Mouse (Mus musculus) intestine, embryonic 16.5 days (tissue): Measurements from ENCODE around the gene Pdzd7. TPM values are rescaled to one million over a fixed set of nuclear protein-coding genes. Genes with fewer than 3 reads are reported as not detected.

Experiments
- ATAC-seq: fragments of 200-750 bp; cut with Nextera tagmentation; 2 replicates; pipeline ENCODE4 v1.8.0; 2017; ENCODE audit warnings: moderate TSS enrichment, moderate library complexity
- H3K27ac ChIP-seq: fragments of 300-500 bp; sonication (generic); 2 replicates; pipeline ENCODE4 v1.5.1; 2014; ENCODE audit warnings: mild to moderate bottlenecking, low read length
- H3K27me3 ChIP-seq: fragments of 300-500 bp; sonication (generic); replicated peaks from 2 replicates; pipeline ENCODE4 v1.6.1; 2014; ENCODE audit warnings: low read length, control low read depth, mixed read lengths; ENCODE audit not compliant: control insufficient read depth, insufficient read depth
- H3K36me3 ChIP-seq: fragments of 300-500 bp; sonication (generic); 2 replicates; pipeline ENCODE4 v1.6.1; 2014; ENCODE audit warnings: low read length, control low read depth; ENCODE audit not compliant: control insufficient read depth, insufficient read depth
- H3K4me1 ChIP-seq: fragments of 300-500 bp; sonication (generic); 2 replicates; pipeline ENCODE4 v1.6.1; 2014; ENCODE audit warnings: low read length, control low read depth, mixed read lengths; ENCODE audit not compliant: control insufficient read depth, insufficient read depth
- H3K4me2 ChIP-seq: fragments of 300-500 bp; sonication (generic); 2 replicates; pipeline ENCODE4 v1.6.1; 2014; ENCODE audit warnings: low read depth, low read length, control low read depth
- H3K4me3 ChIP-seq: fragments of 300-500 bp; sonication (generic); 2 replicates; pipeline ENCODE4 v1.5.1; 2014; ENCODE audit warnings: mild to moderate bottlenecking, low read length
- H3K9ac ChIP-seq: fragments of 300-500 bp; sonication (generic); 2 replicates; pipeline ENCODE4 v1.6.1; 2014; ENCODE audit warnings: low read depth, low read length
- H3K9me3 ChIP-seq: fragments of 300-500 bp; sonication (generic); 2 replicates; pipeline ENCODE4 v1.6.1; 2016; ENCODE audit warnings: low read length, control low read depth; ENCODE audit not compliant: control insufficient read depth
- WGBS: fragments of 180-500 bp; shearing (Covaris S2); extraction: QIAGEN DNeasy Blood & Tissue Kit; methylation state at CpG from one replicate; pipeline ENCODE4 v1.1.7; 2014; 5-methylcytosine and 5-hydroxymethylcytosine counted together
- polyA plus RNA-seq: library from polyadenylated mRNA; unstranded; fragments of >200 nt; fragmentation: Nextera tagmentation; extraction: Ambion mirVana; gene quantifications from 2 replicates; pipeline ENCODE4 v1.2.1, GENCODE M21; 2015

Pdzd7 gene
- polyA plus RNA-seq, 1 experiment from 2014 or later = 0.43 TPM

- ATAC-seq = no peak
- no peak overlapping the region for H3K4me3 ChIP-seq
- no peaks in the 10 kb centered on the region for H3K9me3 ChIP-seq
- H3K27ac ChIP-seq = no peak overlapping the region
- H3K4me2 ChIP-seq = no peak overlapping the region
- H3K9ac ChIP-seq = no peak overlapping the region
- peaks cover 17% of the 10 kb centered on the region; the same call in 1 of the 2 replicates for H3K27me3 ChIP-seq
- 39% methylated on average over 16 of the region's 16 CpGs for WGBS
- no peaks in the 10 kb centered on the region for H3K36me3 ChIP-seq
- peaks cover 7% of the 10 kb centered on the region; the same call in 1 of the 2 replicates for H3K4me1 ChIP-seq
Measured at GRCm38 (mm10) chr19:45036867-45037266, 8.7 kb downstream of the Pdzd7 start.

GRCm38 (mm10) chr19:45032570-45033332 is 12.8 kb downstream of the Pdzd7 start:
- H3K4me3 ChIP-seq = no peak overlapping the region
- ATAC-seq = no peak
- H3K4me2 ChIP-seq = no peak overlapping the region
- H3K9ac ChIP-seq = no peak overlapping the region; the same call in 1 of the 2 replicates
- H3K27me3 ChIP-seq = no peaks in the 10 kb centered on the region
- H3K9me3 ChIP-seq = no peaks in the 10 kb centered on the region
- H3K36me3 ChIP-seq = no peaks in the 10 kb centered on the region; the same call in 1 of the 2 replicates
- peaks cover 23% of the 10 kb centered on the region for H3K4me1 ChIP-seq
- WGBS = 60% methylated on average over 17 of the region's 17 CpGs
- no peak overlapping the region for H3K27ac ChIP-seq

GRCm38 (mm10) chr19:45031780-45032179 is 13.7 kb downstream of the Pdzd7 start:
- H3K36me3 ChIP-seq = peaks cover 6% of the 10 kb centered on the region; the same call in 1 of the 2 replicates
- no peaks in the 10 kb centered on the region for H3K9me3 ChIP-seq
- WGBS = 9% methylated on average over 4 of the region's 4 CpGs
- peak; percentile 65 for ATAC-seq
- H3K27ac ChIP-seq = no peak overlapping the region
- no peaks in the 10 kb centered on the region for H3K27me3 ChIP-seq
- peaks cover 30% of the 10 kb centered on the region for H3K4me1 ChIP-seq
- no peak overlapping the region for H3K4me2 ChIP-seq
- no peak overlapping the region for H3K9ac ChIP-seq
- no peak overlapping the region for H3K4me3 ChIP-seq

GRCm38 (mm10) chr19:45030746-45031693 is 14.5 kb downstream of the Pdzd7 start:
- Histone ChIP-seq H3K9ac (no peak overlapping the region), H3K36me3 (peaks cover 11% of the 10 kb centered on the region), H3K27ac (no peak overlapping the region), H3K4me3 (peak overlapping the region; percentile 12; the same call in 1 of the 2 replicates), H3K4me2 (peak overlapping the region; percentile 51), H3K27me3 (no peaks in the 10 kb centered on the region), H3K4me1 (peaks cover 30% of the 10 kb centered on the region), H3K9me3 (no peaks in the 10 kb centered on the region)
- 39% methylated on average over 20 of the region's 20 CpGs for WGBS
- ATAC-seq = 0 out of 2 replicates have a peak, but pooled peaks have one; percentile 14

GRCm38 (mm10) chr19:45030111-45030510 is 15.4 kb downstream of the Pdzd7 start:
- Histone ChIP-seq H3K4me1 (peaks cover 30% of the 10 kb centered on the region), H3K9me3 (no peaks in the 10 kb centered on the region), H3K27ac (no peak overlapping the region), H3K4me2 (no peak overlapping the region), H3K4me3 (no peak overlapping the region), H3K27me3 (no peaks in the 10 kb centered on the region), H3K9ac (no peak overlapping the region), H3K36me3 (peaks cover 15% of the 10 kb centered on the region)
- 39% methylated on average over 8 of the region's 8 CpGs for WGBS
- ATAC-seq = peak; percentile 26; the same call in 1 of the 2 replicates

GRCm38 (mm10) chr19:45029571-45029970 is 15.9 kb downstream of the Pdzd7 start:
- Histone ChIP-seq H3K27me3 (no peaks in the 10 kb centered on the region), H3K36me3 (peaks cover 19% of the 10 kb centered on the region), H3K27ac (no peak overlapping the region), H3K9ac (no peak overlapping the region), H3K9me3 (no peaks in the 10 kb centered on the region), H3K4me3 (no peak overlapping the region), H3K4me2 (no peak overlapping the region), H3K4me1 (peaks cover 30% of the 10 kb centered on the region)
- no peak for ATAC-seq
- WGBS = 59% methylated on average over 9 of the region's 9 CpGs

- no peaks in the 10 kb centered on the region for H3K27me3 ChIP-seq
- H3K4me1 ChIP-seq = peaks cover 30% of the 10 kb centered on the region
- H3K36me3 ChIP-seq = peaks cover 24% of the 10 kb centered on the region
- H3K4me3 ChIP-seq = no peak overlapping the region
- H3K27ac ChIP-seq = 0 out of 2 replicates have a peak overlapping the region, but pooled peaks have one; percentile 0
- 60% methylated on average over 19 of the region's 19 CpGs for WGBS
- H3K4me2 ChIP-seq = no peak overlapping the region
- no peak overlapping the region for H3K9ac ChIP-seq
- no peak for ATAC-seq
- H3K9me3 ChIP-seq = no peaks in the 10 kb centered on the region
Measured at GRCm38 (mm10) chr19:45028746-45029145, 16.8 kb downstream of the Pdzd7 start.

- Histone ChIP-seq H3K9ac (no peak overlapping the region), H3K27me3 (no peaks in the 10 kb centered on the region), H3K4me2 (no peak overlapping the region), H3K4me3 (no peak overlapping the region), H3K9me3 (no peaks in the 10 kb centered on the region), H3K4me1 (peaks cover 30% of the 10 kb centered on the region), H3K27ac (no peak overlapping the region), H3K36me3 (peaks cover 26% of the 10 kb centered on the region)
- ATAC-seq = no peak; the same call in 1 of the 2 replicates
- 78% methylated on average over 6 of the region's 6 CpGs for WGBS
Measured at GRCm38 (mm10) chr19:45027848-45028247, 17.7 kb downstream of the Pdzd7 start.
